Mouse (Mus musculus) retina, embryonic 14.5 days (tissue): ENCODE measurements around the gene Tbc1d2.
A peak's percentile ranks its signal among the peaks of the same experiment; 100 is the strongest.
"Not testable (repeated sequence)": the region's sequence is repeated elsewhere in the genome, so short reads cannot be mapped to it uniquely, and the experiment has no call there.

Experiments
- DNase-seq: peaks from one replicate; pipeline ENCODE4 v3.0.0-alpha.2; 2015; ENCODE audit warnings: low spot score

Gene Tbc1d2

GRCm38 (mm10) chr4:46581577-46581976, 68.4 kb downstream of the Tbc1d2 start:
- DNase-seq = not testable (repeated sequence)

DNA sequence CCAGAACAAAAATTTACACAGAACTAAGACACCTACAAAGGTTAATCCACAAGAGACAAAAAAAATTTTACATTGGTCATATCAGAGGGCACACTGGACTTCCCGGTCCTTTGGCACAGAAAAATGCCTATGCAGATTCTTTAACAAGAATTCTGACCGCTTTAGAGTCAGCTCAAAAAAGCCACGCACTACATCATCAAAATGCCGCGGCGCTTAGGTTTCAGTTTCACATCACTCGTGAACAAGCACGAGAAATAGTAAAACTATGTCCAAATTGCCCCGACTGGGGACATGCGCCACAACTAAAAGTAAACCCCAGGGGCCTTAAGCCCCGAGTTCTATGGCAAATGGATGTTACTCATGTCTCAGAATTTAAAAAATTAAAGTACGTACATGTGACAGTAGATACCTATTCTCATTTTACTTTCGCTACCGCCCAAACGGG, 69.2 kb downstream of the Tbc1d2 start:
- DNase-seq = not testable (repeated sequence)

GRCm38 (mm10) chr4:46578796-46579346, 71.1 kb downstream of the Tbc1d2 start:
- DNase-seq = not testable (repeated sequence)

- no peak for DNase-seq
These were observed 71.8 kb downstream of the Tbc1d2 start for GRCm38 (mm10) chr4:46578228-46578627.

DNA sequence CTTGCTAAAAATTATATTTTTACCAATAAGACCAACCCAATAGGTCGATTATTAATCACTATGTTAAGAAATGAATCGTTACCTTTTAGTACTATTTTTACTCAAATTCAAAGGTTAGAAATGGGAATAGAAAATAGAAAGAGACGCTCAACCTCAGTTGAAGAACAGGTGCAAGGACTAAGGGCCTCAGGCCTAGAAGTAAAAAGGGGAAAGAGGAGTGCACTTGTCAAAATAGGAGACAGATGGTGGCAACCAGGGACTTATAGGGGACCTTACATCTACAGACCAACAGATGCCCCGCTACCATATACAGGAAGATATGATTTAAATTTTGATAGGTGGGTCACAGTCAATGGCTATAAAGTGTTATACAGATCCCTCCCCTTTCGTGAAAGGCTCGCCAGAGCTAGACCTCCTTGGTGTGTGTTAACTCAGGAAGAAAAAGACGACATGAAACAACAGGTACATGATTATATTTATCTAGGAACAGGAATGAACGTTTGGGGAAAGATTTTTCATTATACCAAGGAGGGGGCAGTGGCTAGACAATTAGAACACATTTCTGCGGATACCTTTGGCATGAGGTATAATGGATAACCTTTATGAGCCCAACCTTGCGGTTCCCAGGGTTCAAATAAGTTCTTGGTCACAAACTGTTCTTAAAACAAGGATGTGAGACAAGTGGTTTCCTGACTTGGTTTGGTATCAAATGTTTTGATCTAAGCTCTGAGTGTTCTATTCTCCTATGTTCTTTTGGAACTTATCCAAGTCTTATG, 74.3 kb downstream of the Tbc1d2 start:
- not testable (repeated sequence) for DNase-seq

GRCm38 (mm10) chr4:46574841-46575240, 75.2 kb downstream of the Tbc1d2 start:
- DNase-seq = no peak

DNA sequence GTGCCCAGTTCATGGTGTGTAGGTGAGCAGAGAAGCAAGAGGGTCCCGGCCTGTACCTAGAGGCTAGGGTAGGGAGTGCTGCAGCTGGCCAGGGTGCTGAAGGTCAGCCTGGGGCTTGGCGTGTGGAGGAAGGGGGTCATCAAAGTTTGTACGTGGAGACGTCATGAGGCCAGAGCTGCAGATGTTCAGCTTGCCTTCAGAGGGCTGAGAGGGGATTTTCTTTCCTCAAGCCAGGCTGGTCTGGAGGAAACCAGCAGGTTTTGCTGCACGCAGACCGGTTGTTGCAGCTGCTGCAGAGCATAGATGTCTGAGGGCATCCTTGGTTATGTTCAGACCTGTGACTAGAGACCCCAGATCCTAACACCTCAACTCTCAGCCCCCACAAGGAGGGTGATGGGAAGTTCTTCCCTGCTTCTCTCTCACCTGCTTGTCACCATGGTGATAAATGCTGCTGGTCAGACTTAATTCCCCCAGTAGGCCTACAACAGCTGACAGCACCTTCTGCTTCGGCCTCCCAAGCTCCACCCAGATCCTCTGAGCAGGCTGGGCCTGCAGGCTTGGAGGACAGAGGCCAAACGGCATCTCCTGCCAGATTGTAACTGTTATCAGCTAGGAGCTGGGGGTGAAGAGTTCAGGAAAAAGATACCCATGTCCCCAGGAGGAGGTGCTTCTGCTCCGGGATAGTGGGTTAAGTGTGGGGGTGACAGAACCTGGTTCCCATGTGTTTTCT, 75.8 kb downstream of the Tbc1d2 start:
- no peak for DNase-seq

DNA sequence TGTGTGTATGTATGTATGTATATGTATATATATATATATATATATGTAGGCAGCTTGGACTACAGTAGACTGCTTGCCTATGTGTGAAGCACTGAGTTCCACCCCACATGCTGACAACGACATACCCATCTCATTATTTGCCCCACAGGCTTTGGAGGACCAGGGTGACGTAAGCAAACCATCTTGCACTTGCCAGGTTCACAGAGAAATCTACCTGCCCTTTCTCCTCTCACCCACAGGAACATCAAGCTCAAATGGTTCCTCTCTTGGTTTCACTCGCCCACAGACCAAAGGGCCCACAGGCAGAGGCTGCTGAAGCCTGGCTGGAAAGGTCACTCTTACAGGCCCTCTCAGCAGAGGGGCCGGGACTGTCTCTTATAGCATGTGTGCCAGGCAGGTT, 77.4 kb downstream of the Tbc1d2 start:
- DNase-seq = no peak

- no peak for DNase-seq
These were observed 78.3 kb downstream of the Tbc1d2 start for GRCm38 (mm10) chr4:46571744-46572143.

- DNase-seq = peak; percentile 76
These were observed 80.3 kb downstream of the Tbc1d2 start for GRCm38 (mm10) chr4:46569671-46570070.

DNA sequence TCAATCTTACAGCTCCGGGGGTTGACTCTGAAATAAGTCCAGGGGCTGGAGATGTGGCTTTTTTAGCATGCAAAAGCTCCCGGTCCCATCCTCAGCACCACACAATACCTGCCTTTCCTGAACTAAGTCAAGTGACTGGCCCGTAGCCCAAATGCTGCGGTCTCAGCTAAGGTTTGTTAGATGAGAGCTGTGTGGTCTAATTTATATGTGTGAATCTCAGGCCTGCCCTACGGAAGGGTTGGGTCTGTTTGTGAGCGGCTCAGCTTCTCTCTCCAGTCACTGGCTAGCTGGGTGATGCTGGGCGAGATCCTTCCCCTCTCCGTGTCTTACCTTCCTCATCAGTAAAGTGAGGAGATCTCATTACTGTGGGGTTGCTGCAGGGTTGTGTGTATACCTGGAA, 81.8 kb downstream of the Tbc1d2 start:
- DNase-seq = no peak

DNA sequence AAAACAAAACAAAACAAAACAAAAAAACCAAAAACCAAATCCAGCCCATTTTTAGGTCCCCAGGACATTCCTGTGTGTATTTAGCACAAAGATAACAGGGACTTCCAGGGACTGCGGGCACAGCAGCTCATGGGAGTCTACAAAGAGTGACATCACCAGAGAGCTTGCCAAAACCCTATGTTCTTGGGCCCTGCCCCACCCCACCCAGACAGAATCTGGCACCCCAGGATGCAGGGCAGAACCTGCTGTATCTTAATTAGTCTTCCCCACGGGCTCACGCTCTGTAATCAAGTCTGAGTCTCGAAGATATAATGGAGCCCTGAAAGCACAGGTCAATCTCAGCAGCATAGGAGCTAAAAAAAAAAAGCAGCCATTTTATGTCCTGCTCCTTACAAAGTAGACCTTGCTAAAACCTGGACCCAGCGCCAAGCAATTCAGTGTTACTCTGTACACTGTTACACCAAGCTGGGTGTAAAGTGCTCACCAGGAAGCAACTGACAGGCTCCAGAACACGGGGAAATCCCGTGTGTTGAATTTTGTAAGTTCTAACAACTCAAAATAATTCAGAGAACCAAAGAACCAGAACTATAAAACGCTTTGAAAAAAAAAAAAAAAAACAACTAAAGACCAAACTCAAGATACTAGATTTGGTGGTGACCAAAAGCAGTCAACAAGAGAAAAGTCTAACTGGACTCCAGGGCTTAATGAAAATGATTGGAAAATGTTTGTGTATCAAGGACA, 82.9 kb downstream of the Tbc1d2 start:
- DNase-seq = no peak

DNA sequence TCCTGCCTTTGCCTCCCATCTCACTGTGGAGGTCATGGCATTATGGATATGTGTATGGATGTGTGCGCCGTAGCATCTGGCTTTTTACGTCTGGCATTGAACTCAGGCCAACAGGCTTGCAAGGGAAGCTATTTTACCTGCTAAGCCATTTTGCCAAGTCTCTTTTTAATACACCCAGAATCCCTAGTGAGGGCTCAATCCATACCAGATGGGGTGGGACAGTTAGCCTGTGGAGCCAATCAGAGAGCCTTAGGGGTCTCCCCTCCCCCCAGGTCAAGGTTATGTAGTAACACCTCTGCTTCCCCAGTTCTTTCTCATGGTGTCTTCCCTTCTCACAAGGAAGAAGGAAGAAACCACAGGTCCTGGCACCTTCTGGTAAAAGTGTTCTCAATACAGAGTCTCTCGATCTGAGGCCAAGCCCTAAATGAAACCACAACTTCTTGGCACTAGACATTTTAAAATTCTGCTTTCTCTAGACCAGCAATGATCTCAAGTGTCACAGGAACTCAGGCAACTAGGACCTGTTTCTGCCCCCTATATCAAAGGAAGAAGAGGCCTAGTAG, 84.5 kb downstream of the Tbc1d2 start:
- DNase-seq = no peak

- no peak for DNase-seq
These were observed 85.8 kb downstream of the Tbc1d2 start for GRCm38 (mm10) chr4:46564247-46564646.

- no peak for DNase-seq
These were observed 86.2 kb downstream of the Tbc1d2 start for GRCm38 (mm10) chr4:46563847-46564246.

DNA sequence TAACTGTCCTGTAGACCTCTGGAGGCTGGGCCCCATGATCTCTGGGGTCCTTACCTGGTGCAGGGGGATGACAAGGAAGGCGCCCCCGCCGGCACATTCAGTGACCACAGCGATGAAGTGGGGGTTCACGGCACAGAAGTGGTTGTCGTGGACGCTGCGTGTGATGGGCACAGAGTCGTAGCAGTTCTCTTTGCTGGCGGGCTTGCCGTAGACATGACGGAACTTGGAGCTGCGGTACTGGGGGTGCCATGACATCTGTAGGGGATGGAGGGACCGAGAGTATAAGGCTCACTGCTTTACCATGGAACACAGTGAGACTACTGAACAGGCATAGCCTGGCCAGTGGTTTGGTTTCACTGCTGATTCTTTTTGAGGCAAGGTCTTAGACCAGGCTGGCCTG, 87.2 kb downstream of the Tbc1d2 start:
- no peak for DNase-seq

DNA sequence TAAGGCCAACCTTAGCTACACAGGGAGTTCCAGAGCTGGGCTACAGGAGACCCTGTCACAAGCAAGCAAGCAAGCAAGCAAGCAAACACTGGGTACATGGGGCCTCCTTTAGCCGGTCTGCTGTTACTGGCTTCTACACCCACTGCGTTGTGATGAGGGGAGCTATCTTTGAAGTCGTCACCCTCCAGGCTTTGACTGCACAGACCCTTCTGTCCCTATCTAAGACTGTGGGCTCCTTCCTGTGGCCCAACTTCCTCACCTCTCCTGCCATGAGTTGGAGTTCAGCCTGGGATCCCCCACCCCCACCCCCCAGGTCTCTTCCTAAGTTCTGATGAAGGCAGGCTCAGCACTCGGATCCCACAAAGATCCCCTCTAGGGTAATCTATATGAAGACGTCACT, 88.0 kb downstream of the Tbc1d2 start:
- DNase-seq = no peak

DNA sequence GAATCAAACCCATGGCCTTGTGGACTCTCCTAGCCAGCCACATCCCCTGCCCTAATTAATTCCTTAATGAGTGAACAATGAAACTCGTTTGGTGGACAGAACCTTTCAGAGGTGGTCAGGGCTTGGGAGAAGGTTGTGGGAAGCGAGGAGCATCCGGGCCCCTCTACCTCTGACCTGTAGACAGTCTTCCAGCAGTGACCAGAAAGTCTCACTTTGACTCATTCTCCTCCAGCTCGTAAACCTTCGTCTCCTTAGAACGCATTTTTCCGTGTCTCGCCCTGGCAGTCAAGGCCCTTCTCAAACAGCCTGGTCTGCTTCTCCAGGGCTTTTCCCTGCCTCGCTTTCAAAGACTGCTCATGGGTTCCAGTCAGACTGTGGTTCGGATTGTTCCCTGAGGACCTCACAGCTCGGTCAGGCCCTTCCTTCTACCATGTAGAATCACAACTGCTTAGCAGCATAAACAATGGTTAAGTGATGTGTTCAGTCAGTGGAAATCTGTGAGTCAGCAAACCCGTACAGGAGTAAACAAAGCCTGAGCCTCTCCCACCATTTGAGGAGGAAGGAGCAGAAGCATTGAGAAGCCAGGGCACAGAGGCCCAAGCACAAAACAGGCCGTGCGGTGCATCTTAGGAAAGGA, 89.8 kb downstream of the Tbc1d2 start:
- no peak for DNase-seq

DNA sequence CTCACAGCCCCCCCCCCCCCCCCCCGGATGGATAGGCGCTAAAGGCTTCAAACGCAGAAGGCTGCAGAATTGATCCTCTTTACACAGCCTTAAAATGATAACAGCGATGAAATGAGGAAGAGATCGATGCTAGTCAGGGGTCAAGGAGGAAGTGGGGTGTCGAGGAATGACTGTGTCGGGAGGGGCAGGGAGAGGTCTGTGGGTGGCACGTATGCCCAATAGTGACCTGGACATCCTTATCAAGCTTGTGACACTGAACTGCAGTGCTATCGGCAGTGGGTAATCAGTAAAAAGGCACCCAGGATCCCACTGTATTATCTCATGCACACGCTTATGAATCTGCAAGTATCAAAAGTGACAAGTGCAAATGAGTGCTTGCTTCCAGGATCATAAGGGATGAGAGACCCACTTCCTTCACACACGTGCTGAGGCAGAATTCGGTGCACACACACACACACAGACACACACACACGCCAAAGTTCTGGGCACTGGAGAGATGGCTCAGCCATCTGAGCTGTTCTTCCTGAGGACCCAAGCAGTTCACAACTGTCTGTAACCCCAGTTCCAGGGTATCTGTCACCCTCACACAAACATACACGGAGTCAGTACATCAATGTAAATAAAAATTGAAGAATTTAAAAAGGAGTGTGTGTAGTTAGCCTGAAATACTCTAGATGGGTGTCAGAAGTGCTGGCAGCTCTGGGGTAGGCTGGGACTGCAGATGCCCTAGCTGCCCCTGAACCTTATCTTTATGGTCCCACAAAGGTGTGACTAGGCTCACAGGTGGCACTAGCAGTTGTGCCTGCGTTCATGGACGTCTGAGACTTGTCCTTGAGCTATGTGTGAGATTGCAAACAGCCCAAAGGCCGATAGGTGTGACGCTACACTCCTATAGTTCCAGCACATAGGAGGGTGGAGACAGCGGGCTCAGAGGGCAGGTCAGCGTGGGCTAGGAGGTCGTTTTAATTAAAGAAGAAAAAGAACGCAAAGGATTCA, 91.0 kb downstream of the Tbc1d2 start:
- DNase-seq = no peak

DNA sequence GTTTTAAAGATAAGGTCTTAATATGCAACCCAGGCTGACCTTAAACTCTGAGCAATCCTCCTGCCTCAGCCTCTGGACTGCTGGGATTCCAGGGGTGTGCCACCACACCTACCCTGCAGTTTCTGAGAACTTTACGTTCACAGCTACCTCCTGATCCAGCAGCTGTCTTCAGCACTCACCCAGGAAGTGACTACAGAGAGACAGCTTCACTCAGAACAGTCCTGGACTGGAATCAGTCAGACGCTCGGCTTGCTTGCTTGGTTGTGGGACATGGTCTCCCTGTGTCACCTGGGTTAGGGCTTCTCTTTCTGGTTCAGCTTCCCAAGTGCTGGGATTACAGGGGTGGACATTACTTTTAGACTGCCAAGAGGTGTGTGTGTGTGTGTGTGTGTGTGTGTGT, 93.1 kb downstream of the Tbc1d2 start:
- DNase-seq = no peak
